Mouse (Mus musculus): ENCODE results near the gene Map2k2. TPM values are rescaled to one million over a fixed set of nuclear protein-coding genes. Genes with fewer than 3 reads are reported as not detected.

The Map2k2 gene
- polyA plus RNA-seq, 1 experiment from 2014 or later: 111 TPM

DNA sequence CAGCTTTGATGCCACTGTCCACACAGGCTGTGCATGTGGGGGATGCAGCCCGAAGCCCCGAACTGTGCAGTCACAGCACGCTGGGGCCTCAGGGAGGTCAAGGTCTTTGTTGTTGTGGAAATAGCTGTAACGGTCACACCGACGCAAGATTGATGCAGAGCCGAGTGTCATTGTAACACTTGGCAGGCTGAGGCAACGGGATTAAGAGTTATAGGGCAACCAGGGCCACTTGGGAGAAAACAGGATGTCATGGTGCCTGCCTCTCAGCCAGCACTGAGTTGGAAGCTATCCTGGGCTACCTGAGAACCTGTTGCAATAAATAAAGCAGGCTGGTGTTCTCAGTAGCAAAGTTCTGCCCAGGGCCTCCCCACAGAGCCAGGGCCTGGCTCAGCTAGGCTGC lies 30.0 kb upstream of the Map2k2 start:
- H3K9me3 ChIP-seq (replicated peaks): no peaks in the 10 kb centered on the region
- no peak overlapping the region for H3K4me2 ChIP-seq
- peaks cover 39% of the 10 kb centered on the region for H3K36me3 ChIP-seq (replicated peaks)
- WGBS (ENCODE audit: insufficient replicate concordance): 81% methylated on average over 8 of the region's 8 CpGs
- H3K27me3 ChIP-seq: no peaks in the 10 kb centered on the region
- peaks cover 12% of the 10 kb centered on the region for H3K4me1 ChIP-seq (replicated peaks)
- no peak for ATAC-seq (ENCODE audit: insufficient read depth)
- no peak overlapping the region for H3K4me3 ChIP-seq (replicated peaks)
- no peak overlapping the region for H3K9ac ChIP-seq
- no peak overlapping the region for H3K27ac ChIP-seq (replicated peaks)

DNA sequence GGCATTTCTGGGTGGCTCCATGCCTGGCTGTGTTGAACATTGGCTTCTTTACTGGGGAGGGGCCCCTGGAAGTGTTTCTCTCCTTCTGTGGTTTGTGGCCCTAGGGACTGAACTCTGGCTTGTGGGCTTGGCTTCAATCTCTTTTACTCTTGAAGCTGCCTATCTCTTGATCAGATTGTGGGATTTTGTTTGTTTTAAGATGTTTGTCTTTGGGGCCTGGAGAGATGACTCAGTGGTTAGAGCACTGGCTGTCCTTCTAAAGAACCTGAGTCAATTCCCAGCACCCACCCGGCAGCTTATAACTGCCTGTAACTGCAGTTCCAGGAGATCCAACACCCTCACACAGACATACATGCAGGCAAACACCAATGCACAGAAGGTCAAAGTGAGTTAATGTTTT lies 29.4 kb upstream of the Map2k2 start:
- H3K36me3 ChIP-seq (replicated peaks): peaks cover 46% of the 10 kb centered on the region
- H3K27ac ChIP-seq (replicated peaks): no peak overlapping the region
- H3K9me3 ChIP-seq (replicated peaks): no peaks in the 10 kb centered on the region
- H3K9ac ChIP-seq: no peak overlapping the region
- ATAC-seq (ENCODE audit: insufficient read depth): no peak
- no peaks in the 10 kb centered on the region for H3K27me3 ChIP-seq
- no peak overlapping the region for H3K4me2 ChIP-seq
- 0 out of 2 replicates have a peak, but pooled peaks cover 6% of the 10 kb centered on the region for H3K4me1 ChIP-seq (replicated peaks)
- WGBS (ENCODE audit: insufficient replicate concordance): 64% methylated on average over 1 of the region's 1 CpGs
- no peak overlapping the region for H3K4me3 ChIP-seq (replicated peaks)

DNA sequence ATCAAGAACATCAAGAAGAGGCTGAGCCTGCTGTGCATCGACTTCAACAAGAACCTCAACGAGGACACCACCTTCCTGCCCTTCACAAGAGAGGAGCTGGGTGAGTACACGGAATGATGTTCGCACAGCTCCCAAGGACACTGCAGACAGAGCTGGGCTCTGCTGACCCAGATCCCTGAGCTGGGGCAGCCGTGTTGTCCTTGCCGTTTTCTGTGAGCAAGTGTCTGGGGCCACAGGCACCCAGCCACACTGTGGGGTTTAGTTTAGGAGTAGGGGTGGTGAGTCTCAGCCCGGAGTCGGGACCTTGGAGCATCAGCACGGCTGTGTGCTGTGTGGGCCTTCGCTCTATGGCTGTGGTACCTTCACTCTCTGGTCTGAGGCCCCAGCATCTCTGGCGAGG lies 27.8 kb upstream of the Map2k2 start:
- Histone ChIP-seq H3K27ac (replicated peaks) (no peak overlapping the region), H3K27me3 (no peaks in the 10 kb centered on the region), H3K4me1 (replicated peaks) (peaks cover 11% of the 10 kb centered on the region), H3K36me3 (replicated peaks) (peaks cover 54% of the 10 kb centered on the region), H3K4me2 (no peak overlapping the region), H3K4me3 (replicated peaks) (no peak overlapping the region), H3K9ac (no peak overlapping the region), H3K9me3 (replicated peaks) (no peaks in the 10 kb centered on the region)
- 83% methylated on average over 11 of the region's 11 CpGs for WGBS (ENCODE audit: insufficient replicate concordance)
- ATAC-seq (ENCODE audit: insufficient read depth): no peak

DNA sequence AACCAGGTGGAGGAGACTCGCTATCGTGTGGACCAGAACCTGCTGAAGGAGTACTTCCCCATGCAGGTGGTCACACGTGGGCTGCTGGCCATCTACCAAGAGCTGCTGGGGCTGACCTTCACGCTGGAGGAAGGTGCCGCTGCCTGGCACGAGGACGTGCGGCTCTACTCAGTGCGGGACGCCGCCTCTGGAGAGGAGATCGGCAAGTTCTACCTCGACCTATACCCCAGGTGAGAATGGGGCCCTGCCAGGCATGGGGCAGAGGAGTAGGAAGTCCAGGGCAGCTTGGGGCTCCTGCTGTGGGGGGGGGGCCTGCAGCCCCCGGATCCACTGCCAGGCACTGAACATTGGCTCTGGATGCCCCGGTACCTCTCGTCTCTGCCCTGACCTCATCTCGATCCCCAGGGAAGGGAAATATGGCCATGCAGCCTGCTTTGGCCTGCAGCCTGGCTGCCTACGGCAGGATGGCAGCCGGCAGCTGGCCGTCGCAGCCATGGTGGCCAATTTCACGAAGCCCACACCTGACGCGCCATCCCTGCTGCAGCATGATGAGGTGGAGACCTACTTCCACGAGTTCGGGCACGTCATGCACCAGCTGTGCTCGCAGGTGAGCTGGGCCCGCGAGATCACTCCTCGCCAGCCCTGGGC lies 25.6 kb upstream of the Map2k2 start:
- no peak overlapping the region for H3K4me3 ChIP-seq (replicated peaks)
- peaks cover 41% of the 10 kb centered on the region for H3K36me3 ChIP-seq (replicated peaks)
- no peak for ATAC-seq (ENCODE audit: insufficient read depth)

DNA sequence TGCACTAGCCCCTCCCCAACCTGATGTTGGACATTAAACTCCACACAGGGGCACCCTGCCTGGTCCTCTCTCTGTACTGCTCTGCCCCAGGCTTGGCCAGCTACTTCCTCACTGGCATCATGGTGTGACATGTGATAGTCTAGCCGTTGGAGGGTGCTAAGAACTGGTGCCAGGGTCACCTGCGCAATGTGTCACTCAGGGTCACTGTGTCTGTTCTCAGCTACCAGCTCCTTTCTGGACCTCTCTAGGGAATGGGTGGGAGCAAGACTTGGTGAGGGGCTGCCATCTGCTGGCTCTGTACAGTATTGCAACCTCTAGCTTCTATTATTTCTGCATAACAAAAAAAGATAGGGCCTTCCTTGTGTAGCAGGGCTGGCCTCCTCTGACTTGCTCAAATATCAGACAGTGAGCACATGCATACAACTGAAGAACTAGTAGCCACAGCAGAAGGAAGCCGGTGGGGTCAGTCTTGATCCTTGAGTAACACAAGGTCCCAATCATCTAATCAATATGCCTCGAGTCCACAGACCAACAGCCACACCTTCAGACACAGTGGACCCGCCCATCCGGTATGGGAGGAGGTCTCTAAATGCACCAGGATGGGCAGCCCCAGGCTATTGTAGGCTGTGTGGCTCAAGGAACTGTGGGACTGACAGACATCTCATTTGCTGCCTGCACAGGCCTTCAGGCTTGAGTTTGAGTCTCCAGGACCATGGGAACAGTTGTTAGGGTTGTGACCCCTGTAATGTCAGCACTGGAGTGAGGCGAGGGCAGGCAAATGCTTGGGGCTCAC lies 23.4 kb upstream of the Map2k2 start:
- Histone ChIP-seq H3K4me1 (replicated peaks) (peaks cover 11% of the 10 kb centered on the region), H3K4me2 (no peak overlapping the region), H3K36me3 (replicated peaks) (peaks cover 44% of the 10 kb centered on the region), H3K27ac (replicated peaks) (no peak overlapping the region), H3K4me3 (replicated peaks) (no peak overlapping the region), H3K9ac (no peak overlapping the region), H3K27me3 (no peaks in the 10 kb centered on the region), H3K9me3 (replicated peaks) (no peaks in the 10 kb centered on the region)
- ATAC-seq (ENCODE audit: insufficient read depth): 0 out of 2 replicates have a peak, but pooled peaks have one; percentile 15
- WGBS (ENCODE audit: insufficient replicate concordance): 56% methylated on average over 7 of the region's 7 CpGs

More for the DNA sequence above, 25.6 kb upstream of the Map2k2 start:
- Histone ChIP-seq H3K27ac (replicated peaks) (no peak overlapping the region), H3K9ac (no peak overlapping the region), H3K27me3 (no peaks in the 10 kb centered on the region), H3K4me1 (replicated peaks) (peaks cover 11% of the 10 kb centered on the region), H3K9me3 (replicated peaks) (no peaks in the 10 kb centered on the region), H3K4me2 (no peak overlapping the region)
- 86% methylated on average over 31 of the region's 31 CpGs for WGBS (ENCODE audit: insufficient replicate concordance)

DNA sequence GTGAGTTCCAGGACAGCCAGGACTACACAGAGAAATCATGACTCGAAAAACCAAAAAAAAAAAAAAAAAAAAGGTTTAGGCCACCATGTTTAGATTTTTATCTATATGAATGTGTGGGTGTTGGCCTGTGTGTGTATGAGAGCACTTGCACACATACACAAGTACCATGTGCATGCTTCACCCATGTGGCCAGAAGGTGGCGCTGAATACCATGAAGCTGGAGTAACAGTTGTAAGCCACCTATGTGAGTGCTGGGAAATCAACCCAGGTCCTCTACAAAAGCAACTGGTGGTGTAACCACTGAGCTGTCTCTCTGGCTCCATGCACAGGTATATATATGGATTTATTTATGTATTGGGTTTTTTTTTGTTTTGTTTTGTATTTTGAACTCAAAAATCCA lies 18.7 kb upstream of the Map2k2 start:
- no peak for ATAC-seq (ENCODE audit: insufficient read depth)
- Histone ChIP-seq H3K36me3 (replicated peaks) (peaks cover 12% of the 10 kb centered on the region), H3K27me3 (no peaks in the 10 kb centered on the region), H3K4me2 (no peak overlapping the region), H3K4me1 (replicated peaks) (peaks cover 23% of the 10 kb centered on the region), H3K9me3 (replicated peaks) (no peaks in the 10 kb centered on the region), H3K4me3 (replicated peaks) (no peak overlapping the region), H3K9ac (no peak overlapping the region), H3K27ac (replicated peaks) (no peak overlapping the region)
- 46% methylated on average over 2 of the region's 2 CpGs for WGBS (ENCODE audit: insufficient replicate concordance)

DNA sequence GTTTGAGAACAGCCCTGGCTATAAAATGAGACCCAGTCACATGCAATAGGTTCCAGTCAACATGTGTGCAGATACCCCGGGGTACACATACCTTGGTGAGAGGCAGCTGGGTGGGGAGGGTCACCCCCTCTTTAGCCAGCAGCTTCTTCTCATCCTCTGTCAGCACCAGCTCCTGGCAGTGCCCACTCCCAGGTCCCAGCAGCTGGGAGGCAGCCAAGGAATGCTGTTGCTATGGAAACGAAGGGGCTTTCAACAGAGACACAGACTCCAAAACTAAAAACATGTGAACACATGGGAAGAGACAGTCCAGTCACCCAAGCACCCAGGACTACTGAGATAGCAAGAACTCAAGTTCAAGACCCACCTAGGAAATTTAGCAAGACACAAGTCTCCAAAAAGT lies 16.5 kb upstream of the Map2k2 start:
- peaks cover 11% of the 10 kb centered on the region for H3K36me3 ChIP-seq (replicated peaks)
- H3K27me3 ChIP-seq: no peaks in the 10 kb centered on the region
- H3K4me1 ChIP-seq (replicated peaks): peaks cover 34% of the 10 kb centered on the region
- no peak overlapping the region for H3K27ac ChIP-seq (replicated peaks)
- H3K4me3 ChIP-seq (replicated peaks): no peak overlapping the region
- H3K9me3 ChIP-seq (replicated peaks): no peaks in the 10 kb centered on the region
- 49% methylated on average over 2 of the region's 2 CpGs for WGBS (ENCODE audit: insufficient replicate concordance)
- H3K4me2 ChIP-seq: no peak overlapping the region
- ATAC-seq (ENCODE audit: insufficient read depth): no peak
- no peak overlapping the region for H3K9ac ChIP-seq

DNA sequence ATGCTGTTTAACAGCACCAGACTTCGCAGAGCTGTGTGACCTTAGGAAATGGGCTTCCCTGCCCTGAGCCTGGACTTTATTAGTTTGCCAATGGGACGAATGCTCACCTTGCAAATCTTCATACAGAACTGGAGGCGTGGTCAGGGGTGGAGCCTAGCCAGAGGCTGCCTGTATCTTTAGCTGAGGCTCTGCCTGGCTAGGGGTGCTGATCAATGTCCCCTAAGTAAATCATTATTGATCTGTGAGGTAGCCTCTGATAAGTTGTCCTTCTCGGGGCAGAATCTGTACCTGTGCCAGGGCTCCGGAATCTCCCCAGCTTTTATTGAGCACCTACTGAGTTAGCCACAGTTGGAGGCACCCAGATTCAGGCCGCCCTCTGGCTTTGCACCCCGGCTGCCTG lies 15.1 kb upstream of the Map2k2 start:
- 43% methylated on average over 7 of the region's 7 CpGs for WGBS (ENCODE audit: insufficient replicate concordance)
- Histone ChIP-seq H3K27ac (replicated peaks) (peak overlapping the region; percentile 51), H3K9me3 (replicated peaks) (no peaks in the 10 kb centered on the region), H3K27me3 (no peaks in the 10 kb centered on the region), H3K36me3 (replicated peaks) (peaks cover 11% of the 10 kb centered on the region), H3K4me3 (replicated peaks) (peak overlapping the region; percentile 41; the same call in 1 of the 2 replicates), H3K9ac (no peak overlapping the region; the same call in 1 of the 2 replicates), H3K4me1 (replicated peaks) (peaks cover 48% of the 10 kb centered on the region), H3K4me2 (peak overlapping the region; percentile 38)
- no peak for ATAC-seq (ENCODE audit: insufficient read depth)

DNA sequence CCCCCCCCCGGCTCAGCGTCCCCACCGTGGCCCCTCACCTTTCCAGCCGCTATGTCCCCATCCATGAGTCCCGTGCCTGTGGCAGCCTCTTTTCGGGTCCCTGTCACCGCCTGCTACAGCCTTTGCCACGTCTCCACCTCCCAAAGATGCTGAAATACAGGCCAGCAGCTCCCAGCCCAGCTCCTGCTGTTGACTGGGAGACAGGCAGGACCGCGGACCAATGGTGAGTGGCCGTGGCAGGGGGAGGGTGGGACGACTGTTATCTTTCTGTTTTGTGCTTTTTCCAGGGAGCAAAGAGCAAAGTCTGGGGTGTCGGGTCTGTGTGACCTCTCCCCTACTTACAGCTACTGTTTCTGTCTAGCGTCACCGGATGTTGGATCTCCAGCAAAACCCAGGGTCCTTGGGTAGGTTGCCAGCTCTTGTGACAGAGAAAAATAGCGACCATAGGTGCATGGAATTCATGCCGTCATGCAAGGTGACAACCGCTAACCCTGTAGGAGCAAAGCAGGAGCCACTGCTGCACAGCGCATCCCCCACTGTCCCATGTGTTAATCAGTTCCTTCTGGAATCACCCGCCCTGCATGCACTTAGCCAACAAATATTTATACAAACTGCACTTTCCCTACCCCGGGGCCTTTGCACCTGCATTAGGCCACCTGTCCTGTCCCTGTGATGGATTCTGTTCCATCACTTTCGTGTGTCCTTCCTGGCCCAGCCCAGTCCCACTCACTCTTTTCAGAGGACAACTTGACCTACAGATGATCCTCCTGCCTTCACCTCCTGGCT lies 13.1 kb upstream of the Map2k2 start:
- Histone ChIP-seq H3K4me2 (peak overlapping the region; percentile 38), H3K4me1 (replicated peaks) (peaks cover 59% of the 10 kb centered on the region), H3K36me3 (replicated peaks) (peaks cover 4% of the 10 kb centered on the region), H3K4me3 (replicated peaks) (peak overlapping the region; percentile 41), H3K9me3 (replicated peaks) (0 out of 2 replicates have a peak, but pooled peaks cover 3% of the 10 kb centered on the region), H3K9ac (no peak overlapping the region), H3K27me3 (no peaks in the 10 kb centered on the region), H3K27ac (replicated peaks) (peak overlapping the region; percentile 72)
- ATAC-seq (ENCODE audit: insufficient read depth): peak; percentile 58
- 37% methylated on average over 21 of the region's 22 CpGs for WGBS (ENCODE audit: insufficient replicate concordance)

DNA sequence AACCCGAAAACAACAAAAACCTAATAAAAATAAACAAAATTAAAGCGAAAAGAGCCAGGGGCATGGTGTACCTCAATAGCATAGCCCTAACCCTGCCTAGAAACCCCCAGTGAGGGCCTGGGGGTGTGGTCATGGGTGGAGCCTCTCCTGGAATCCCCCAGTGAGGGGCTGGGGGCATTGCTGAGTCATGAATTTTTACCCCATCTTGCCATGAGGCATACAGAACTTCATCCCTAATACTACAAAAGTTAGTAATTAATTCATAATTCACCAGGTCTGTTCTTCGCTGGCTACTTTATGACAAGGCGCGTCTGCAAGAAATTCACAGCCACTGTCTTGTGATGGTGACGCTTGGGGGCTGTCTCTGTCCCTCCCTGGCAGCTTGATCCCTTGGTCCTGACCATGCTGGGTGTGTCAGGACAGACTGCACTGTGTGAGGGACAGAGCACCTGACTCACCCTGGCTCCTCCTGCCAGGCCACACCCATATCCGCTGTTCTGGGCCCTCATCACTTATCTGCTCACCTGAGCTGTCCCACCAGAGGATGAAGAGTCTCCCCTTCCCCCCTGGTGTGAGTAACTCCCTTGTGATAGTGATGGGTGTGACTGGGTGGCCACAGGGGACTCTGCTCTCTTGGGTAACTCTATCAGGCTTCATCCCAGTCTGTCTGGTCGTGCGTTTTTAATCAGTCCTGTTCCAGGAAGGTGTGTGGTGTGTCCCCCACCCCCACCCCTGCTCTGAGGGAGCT lies 10.6 kb upstream of the Map2k2 start:
- Histone ChIP-seq H3K27me3 (no peaks in the 10 kb centered on the region), H3K9me3 (replicated peaks) (0 out of 2 replicates have a peak, but pooled peaks cover 3% of the 10 kb centered on the region), H3K4me1 (replicated peaks) (peaks cover 70% of the 10 kb centered on the region), H3K4me2 (peak overlapping the region; percentile 39), H3K36me3 (replicated peaks) (no peaks in the 10 kb centered on the region), H3K4me3 (replicated peaks) (no peak overlapping the region), H3K9ac (no peak overlapping the region), H3K27ac (replicated peaks) (peak overlapping the region; percentile 72)
- ATAC-seq (ENCODE audit: insufficient read depth): peak; percentile 78
- 38% methylated on average over 9 of the region's 9 CpGs for WGBS (ENCODE audit: insufficient replicate concordance)

All from liver, embryonic 15.5 days (tissue).